Mouse (Mus musculus) macrophage (primary cell): Measurements from ENCODE around the gene Anxa1. TPM values are rescaled to one million over a fixed set of nuclear protein-coding genes. Genes with fewer than 3 reads are reported as not detected.

Source experiments
- H3K27ac ChIP-seq: fragments of 350-480 bp; formaldehyde crosslinking; 2 replicates; pipeline ENCODE4 v1.9.0; 2021
- H3K36me3 ChIP-seq: fragments of 350-480 bp; formaldehyde crosslinking; 2 replicates; pipeline ENCODE4 v1.9.0; 2021; ENCODE audit errors: inconsistent target
- H3K4me3 ChIP-seq: fragments of 350-480 bp; formaldehyde crosslinking; 2 replicates; pipeline ENCODE4 v1.9.0; 2021; ENCODE audit errors: inconsistent target
- H3K79me2 ChIP-seq: fragments of 350-480 bp; formaldehyde crosslinking; 2 replicates; pipeline ENCODE4 v1.9.0; 2021; ENCODE audit errors: inconsistent target
- WGBS: methylation state at CpG from one replicate; pipeline ENCODE4 v1.1.7; 2026; ENCODE audit warnings: inconsistent platforms; ENCODE audit not compliant: missing documents; 5-methylcytosine and 5-hydroxymethylcytosine counted together
- polyA plus RNA-seq: library from polyadenylated mRNA; stranded (reverse); fragments of 250-400 nt; gene quantifications from 3 replicates; pipeline ENCODE4 v1.2.4, GENCODE M21; 2018; ENCODE audit warnings: inconsistent platforms

Gene Anxa1
- polyA plus RNA-seq, 1 experiment from 2014 or later, result 588 TPM

- no peaks in the 10 kb centered on the region for H3K79me2 ChIP-seq
- H3K4me3 ChIP-seq, result no peak overlapping the region
- H3K27ac ChIP-seq, result no peak overlapping the region
- WGBS, result 98% methylated on average over 5 of the region's 5 CpGs
- H3K36me3 ChIP-seq, result no peaks in the 10 kb centered on the region
Measured at GRCm38 (mm10) chr19:20358679-20359078, 32.1 kb downstream of the Anxa1 start.

GRCm38 (mm10) chr19:20345317-20345917 lies 45.3 kb downstream of the Anxa1 start:
- H3K79me2 ChIP-seq, result no peaks in the 10 kb centered on the region
- H3K4me3 ChIP-seq, result no peak overlapping the region
- H3K36me3 ChIP-seq, result no peaks in the 10 kb centered on the region
- WGBS, result 15% methylated on average over 7 of the region's 8 CpGs
- H3K27ac ChIP-seq, result no peak overlapping the region

- Histone ChIP-seq H3K4me3 (no peak overlapping the region), H3K79me2 (no peaks in the 10 kb centered on the region), H3K27ac (no peak overlapping the region), H3K36me3 (no peaks in the 10 kb centered on the region)
- whole genome bisulfite sequencing, result 63% methylated on average over 10 of the region's 11 CpGs
Measured at GRCm38 (mm10) chr19:20344511-20345316, 46.0 kb downstream of the Anxa1 start.

GRCm38 (mm10) chr19:20344052-20344451 lies 46.7 kb downstream of the Anxa1 start:
- H3K4me3 ChIP-seq, result no peak overlapping the region
- H3K36me3 ChIP-seq, result no peaks in the 10 kb centered on the region
- WGBS, result 97% methylated on average over 10 of the region's 10 CpGs

More at GRCm38 (mm10) chr19:20344052-20344451, 46.7 kb downstream of the Anxa1 start:
- no peaks in the 10 kb centered on the region for H3K79me2 ChIP-seq
- H3K27ac ChIP-seq, result no peak overlapping the region

Other genes starting within 250 kb of the Anxa1 start
- gene Aldh1a1, start 101.8 kb upstream of the Anxa1 start, polyA plus RNA-seq, result 0.06 TPM in 1 of 3 replicates, not detected in the others